ENCODE assay signal across 21 mouse cellular contexts in genomic region chr10:12588051-12588450, GRCm38 (mm10).
DNase-seq lines count a peak whose midpoint lies in the region; ATAC-seq and TF ChIP-seq lines count a peak whose summit lies in the region.
"Had no signal": no experiment of that assay in that cellular context is flagged by ENCODE, and none has a peak within 500 bp of the region (broad histone marks: within the 10 kb centered on the region; RNA-seq: fewer than 3 reads in every experiment).

No protein-coding gene starts in this region.

- intact Hi-C loops in heart, postnatal 14 days (cut with DNase I): no loop called here

- WGBS in forebrain, embryonic 13.5 days: 77% methylated on average over 7 of the region's 7 CpGs
- WGBS in forebrain, postnatal 0 days: 78% methylated on average over 7 of the region's 7 CpGs
- 19% methylated on average over 7 of the region's 7 CpGs for WGBS in liver, adult 2 months
- WGBS in liver, embryonic 11.5 days: 76% methylated on average over 7 of the region's 7 CpGs
- WGBS in midbrain, embryonic 11.5 days: 83% methylated on average over 7 of the region's 7 CpGs
- WGBS in midbrain, embryonic 16.5 days: 82% methylated on average over 7 of the region's 7 CpGs

- peaks cover 18% of the 10 kb centered on the region for H3K4me1 ChIP-seq in forebrain, embryonic 13.5 days
- 0 out of 2 replicates have a peak, but pooled peaks cover 5% of the 10 kb centered on the region for H3K4me1 ChIP-seq in forebrain, postnatal 0 days (ENCODE audit: insufficient read depth)
- peaks cover 4% of the 10 kb centered on the region; the same call in 1 of the 2 replicates for H3K4me1 ChIP-seq in liver, adult 2 months (ENCODE audit: control insufficient read depth, insufficient read depth, low read length)
- no peaks in the 10 kb centered on the region for H3K4me1 ChIP-seq in liver, embryonic 11.5 days (replicated peaks; ENCODE audit: control insufficient read depth, insufficient read depth, low read length)
- no peaks in the 10 kb centered on the region for H3K4me1 ChIP-seq in midbrain, embryonic 11.5 days (ENCODE audit: control insufficient read depth, insufficient read depth, low read length)
- 0 out of 2 replicates have a peak, but pooled peaks cover 2% of the 10 kb centered on the region for H3K4me1 ChIP-seq in midbrain, embryonic 16.5 days (ENCODE audit: control insufficient read depth, insufficient read depth, low read length)
- H3K4me1 ChIP-seq: embryonic facial prominence, embryonic 10.5 days; embryonic facial prominence, embryonic 12.5 days had no signal

- no peaks in the 10 kb centered on the region for H3K36me3 ChIP-seq in forebrain, embryonic 13.5 days (ENCODE audit: poor library complexity, severe bottlenecking)
- H3K36me3 ChIP-seq in forebrain, postnatal 0 days (ENCODE audit: insufficient read depth): no peaks in the 10 kb centered on the region
- H3K36me3 ChIP-seq in liver, adult 2 months (ENCODE audit: control insufficient read depth, insufficient read depth, low read length): no peaks in the 10 kb centered on the region
- no peaks in the 10 kb centered on the region for H3K36me3 ChIP-seq in liver, embryonic 11.5 days (ENCODE audit: control insufficient read depth, insufficient read depth, low read length)
- H3K36me3 ChIP-seq in midbrain, embryonic 11.5 days (ENCODE audit: control insufficient read depth, insufficient read depth, low read length): no peaks in the 10 kb centered on the region
- no peaks in the 10 kb centered on the region for H3K36me3 ChIP-seq in midbrain, embryonic 16.5 days (ENCODE audit: control insufficient read depth, insufficient read depth, low read length)
- H3K36me3 ChIP-seq: embryonic facial prominence, embryonic 10.5 days; embryonic facial prominence, embryonic 12.5 days had no signal

- ATAC-seq in forebrain, embryonic 13.5 days: no peak
- no peak for ATAC-seq in forebrain, postnatal 0 days
- ATAC-seq in liver, embryonic 11.5 days (replicated peaks; ENCODE audit: low FRiP score): no peak
- no peak for ATAC-seq in midbrain, embryonic 11.5 days (ENCODE audit: low FRiP score)
- ATAC-seq in midbrain, embryonic 16.5 days: no peak
- ATAC-seq: activated CD4-positive, CD25-positive, alpha-beta regulatory T cell, adult 4 months; CD4-positive, CD25-positive, alpha-beta regulatory T cell, adult 4 months; Patski had no signal

- DNase-seq in forebrain, postnatal 0 days: no peak
- peak; percentile 94 for DNase-seq in liver, adult 2 months (ENCODE audit: extremely low read depth, low read depth, low spot score)
- DNase-seq in liver, embryonic 11.5 days (ENCODE audit: low spot score): no peak
- peak; percentile 78 for DNase-seq in midbrain, embryonic 11.5 days (ENCODE audit: low spot score, missing footprints)
- peak; percentile 17 for DNase-seq in 416B (ENCODE audit: low read depth)
- DNase-seq in heart, postnatal 14 days: no peak
- DNase-seq: adrenal gland, adult 8-10 months; adrenal gland, postnatal 14 days; adrenal gland, postnatal 36 days; B cell, adult 2 months; cerebellum, adult 11-12 months; cerebellum, adult 9-10 months; cerebellum, postnatal 25 days had no signal

- no peaks in the 10 kb centered on the region for H3K9me3 ChIP-seq in forebrain, embryonic 13.5 days (replicated peaks)
- no peaks in the 10 kb centered on the region for H3K9me3 ChIP-seq in forebrain, postnatal 0 days (ENCODE audit: low read length)
- H3K9me3 ChIP-seq in liver, embryonic 11.5 days (ENCODE audit: control insufficient read depth, low read length): no peaks in the 10 kb centered on the region
- no peaks in the 10 kb centered on the region for H3K9me3 ChIP-seq in midbrain, embryonic 11.5 days (ENCODE audit: control insufficient read depth, low read length)
- no peaks in the 10 kb centered on the region for H3K9me3 ChIP-seq in midbrain, embryonic 16.5 days (replicated peaks; ENCODE audit: control insufficient read depth, low read length, poor library complexity, severe bottlenecking)
- H3K9me3 ChIP-seq: embryonic facial prominence, embryonic 10.5 days; embryonic facial prominence, embryonic 12.5 days had no signal

- TF ChIP-seq POLR2A in liver, adult 2 months (IDR thresholded peaks at IDR 0.05; ENCODE audit: extremely low read depth, insufficient read depth, low read length): no peak

- no peaks in the 10 kb centered on the region for H3K79me2 ChIP-seq in liver, adult 2 months (ENCODE audit: control insufficient read depth, insufficient read depth, low read length)

- H3K27me3 ChIP-seq in forebrain, embryonic 13.5 days: no peaks in the 10 kb centered on the region
- H3K27me3 ChIP-seq in forebrain, postnatal 0 days (ENCODE audit: insufficient read depth, low read length): no peaks in the 10 kb centered on the region
- H3K27me3 ChIP-seq in liver, adult 2 months (ENCODE audit: control insufficient read depth, insufficient read depth, low read length): no peaks in the 10 kb centered on the region
- no peaks in the 10 kb centered on the region for H3K27me3 ChIP-seq in liver, embryonic 11.5 days (replicated peaks; ENCODE audit: control insufficient read depth, insufficient read depth, low read length)
- no peaks in the 10 kb centered on the region for H3K27me3 ChIP-seq in midbrain, embryonic 11.5 days (ENCODE audit: control insufficient read depth, insufficient read depth, low read length)
- no peaks in the 10 kb centered on the region for H3K27me3 ChIP-seq in midbrain, embryonic 16.5 days (ENCODE audit: control insufficient read depth, insufficient read depth, low read depth, low read length)
- H3K27me3 ChIP-seq: CH12.LX; embryonic facial prominence, embryonic 12.5 days; Patski had no signal

- H3K9ac ChIP-seq in forebrain, embryonic 13.5 days: no peak overlapping the region
- no peak overlapping the region for H3K9ac ChIP-seq in forebrain, postnatal 0 days
- H3K9ac ChIP-seq in liver, adult 2 months (ENCODE audit: low read depth, low read length): no peak overlapping the region
- no peak overlapping the region for H3K9ac ChIP-seq in liver, embryonic 11.5 days (ENCODE audit: low read depth, low read length)
- no peak overlapping the region for H3K9ac ChIP-seq in midbrain, embryonic 11.5 days (ENCODE audit: low read length)
- H3K9ac ChIP-seq in midbrain, embryonic 16.5 days (ENCODE audit: low read depth, low read length): no peak overlapping the region
- H3K9ac ChIP-seq: embryonic facial prominence, embryonic 12.5 days had no signal

- no peak overlapping the region for H3K4me2 ChIP-seq in forebrain, embryonic 13.5 days
- H3K4me2 ChIP-seq in forebrain, postnatal 0 days (ENCODE audit: low read depth): no peak overlapping the region
- no peak overlapping the region for H3K4me2 ChIP-seq in liver, embryonic 11.5 days
- H3K4me2 ChIP-seq in midbrain, embryonic 11.5 days: no peak overlapping the region
- H3K4me2 ChIP-seq in midbrain, embryonic 16.5 days (ENCODE audit: low read length): no peak overlapping the region
- H3K4me2 ChIP-seq: embryonic facial prominence, embryonic 12.5 days had no signal

- no peak overlapping the region for H3K4me3 ChIP-seq in forebrain, embryonic 13.5 days
- no peak overlapping the region for H3K4me3 ChIP-seq in forebrain, postnatal 0 days (ENCODE audit: low read depth, low read length)
- H3K4me3 ChIP-seq in liver, adult 2 months (ENCODE audit: insufficient read depth, low read depth, low read length): no peak overlapping the region; the same call in 1 of the 2 replicates
- no peak overlapping the region for H3K4me3 ChIP-seq in liver, embryonic 11.5 days (ENCODE audit: low read depth, low read length)
- no peak overlapping the region for H3K4me3 ChIP-seq in midbrain, embryonic 11.5 days (ENCODE audit: low read depth, low read length)
- no peak overlapping the region for H3K4me3 ChIP-seq in midbrain, embryonic 16.5 days (ENCODE audit: low read depth, low read length)
- H3K4me3 ChIP-seq: embryonic facial prominence, embryonic 10.5 days; embryonic facial prominence, embryonic 12.5 days had no signal

- 0 out of 2 replicates have a peak overlapping the region, but pooled peaks have one; percentile 57 for H3K27ac ChIP-seq in forebrain, embryonic 13.5 days
- H3K27ac ChIP-seq in forebrain, postnatal 0 days (ENCODE audit: low read depth, low read length): no peak overlapping the region
- H3K27ac ChIP-seq in liver, adult 2 months (replicated peaks; ENCODE audit: insufficient read depth, low read depth, low read length): no peak overlapping the region; the same call in 1 of the 2 replicates
- no peak overlapping the region for H3K27ac ChIP-seq in liver, embryonic 11.5 days (ENCODE audit: low read depth, low read length)
- H3K27ac ChIP-seq in midbrain, embryonic 11.5 days (ENCODE audit: low read depth, low read length): no peak overlapping the region
- H3K27ac ChIP-seq in midbrain, embryonic 16.5 days (ENCODE audit: low read length): no peak overlapping the region; the same call in 1 of the 2 replicates
- H3K27ac ChIP-seq: embryonic facial prominence, embryonic 10.5 days; embryonic facial prominence, embryonic 12.5 days had no signal

- TF ChIP-seq CTCF in forebrain, postnatal 0 days (IDR thresholded peaks at IDR 0.05; ENCODE audit: low read depth): no peak
- TF ChIP-seq CTCF in liver, adult 2 months (IDR thresholded peaks at IDR 0.05; ENCODE audit: low read depth, low read length): no peak

Comparison
In these comparisons a context has a peak if more than half of its experiments do, and no peak if none do; other contexts are left out.
1. DNase-seq: peak in liver, adult 2 months (single experiment), midbrain, embryonic 11.5 days (single experiment) and 416B (single experiment); none in forebrain, postnatal 0 days (single experiment), liver, embryonic 11.5 days (single experiment) and heart, postnatal 14 days (0 of 2).